Mouse (Mus musculus) mouse trophoblast stem cell (cell line): ENCODE measurements around the gene Mup19.
"Not testable (repeated sequence)": the region's sequence is repeated elsewhere in the genome, so short reads cannot be mapped to it uniquely, and the experiment has no call there.

ENCODE experiments used
- in situ Hi-C, 2 experiments: fragments of 300-500 bp; cut with MseI, MboI; formaldehyde crosslinking; loops; 2 replicates in 1 of 2; 3 replicates in 1 of 2; pipeline ENCODE4 v1.15.1; 2025

The Mup19 gene

DNA sequence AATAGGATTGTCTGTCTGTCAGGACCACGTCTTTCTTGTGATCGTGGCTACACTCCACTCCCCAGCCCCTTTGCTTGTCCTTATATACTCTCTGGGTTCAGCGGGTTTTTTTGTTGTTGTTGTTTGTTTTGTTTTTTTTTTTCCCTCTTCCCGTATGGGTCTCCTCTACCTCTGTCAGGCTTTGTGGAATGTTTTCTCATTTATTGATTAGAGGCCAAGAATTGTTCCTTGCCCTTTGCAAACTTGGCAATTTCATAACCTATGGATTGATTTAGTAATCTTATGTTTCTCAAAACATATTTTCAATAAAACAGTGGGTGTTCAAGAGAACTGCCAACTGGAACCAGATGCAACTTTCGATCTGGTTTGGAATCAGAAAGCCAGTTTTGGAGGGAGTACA lies at the start of gene Mup19:
Gene Mup19 (minus strand): TSS at position 101 of the 400 bp plus-strand sequence.
- in situ Hi-C loops: not testable (repeated sequence)

DNA sequence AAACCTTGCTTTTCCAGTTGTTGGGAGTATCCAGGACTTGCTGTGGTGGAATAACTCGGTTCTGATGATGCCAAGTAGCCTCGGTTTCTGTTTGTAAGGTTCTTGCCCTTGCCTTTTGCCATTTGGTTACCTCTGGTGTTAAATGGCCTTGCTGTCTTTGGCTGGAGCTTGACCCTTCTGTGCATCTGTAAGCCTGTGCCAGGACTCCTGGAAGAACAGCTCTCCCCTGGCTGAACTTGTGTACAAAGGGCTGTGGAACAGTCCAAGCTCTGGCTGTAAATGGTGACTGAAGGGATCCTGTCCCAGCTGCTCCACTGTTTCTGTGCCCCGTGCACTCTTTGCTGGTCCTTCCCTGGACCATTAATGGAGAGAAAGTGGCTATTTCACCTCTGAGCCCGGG lies 47.1 kb upstream of the Mup19 start:
- in situ Hi-C loops: no loop called here

DNA sequence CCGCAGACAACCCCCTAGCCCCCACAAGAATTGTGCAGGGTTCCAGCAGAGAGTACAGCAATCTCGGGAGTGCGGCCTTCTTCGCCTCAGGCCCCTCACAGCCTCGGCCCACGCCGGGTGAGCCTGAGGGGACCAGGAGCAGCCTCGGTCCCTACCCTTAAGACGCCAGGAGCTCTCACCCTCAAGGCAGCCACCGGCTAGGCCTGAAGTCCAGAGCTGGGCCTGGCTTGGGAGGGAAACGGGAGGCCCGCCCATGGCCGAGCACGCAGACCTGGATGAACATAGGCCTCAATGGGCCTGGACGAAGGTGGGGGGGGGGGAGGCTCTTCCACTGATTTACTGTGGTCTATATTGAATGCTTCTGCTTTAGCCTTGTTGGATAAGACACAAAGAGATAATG lies 41.1 kb upstream of the Mup19 start:
- in situ Hi-C loops: no loop called here

DNA sequence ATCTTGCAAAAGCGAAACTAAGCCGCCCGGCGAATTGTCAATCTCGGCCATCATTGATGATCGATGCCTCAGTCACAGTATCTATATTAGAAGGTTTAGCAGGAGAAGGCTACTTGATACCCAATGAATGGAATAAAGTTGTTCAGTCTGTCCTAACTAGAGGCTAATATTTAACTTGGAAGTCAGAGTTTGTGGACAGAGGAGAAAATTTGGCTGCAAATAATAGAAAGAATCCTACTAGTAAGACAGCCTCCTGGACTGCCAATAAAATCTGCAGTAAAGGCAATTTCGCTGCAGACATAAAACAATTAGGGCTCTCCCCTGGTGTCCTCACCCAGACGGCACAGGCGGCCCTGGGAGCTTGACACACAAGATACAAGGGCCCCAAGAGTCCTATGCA lies 40.5 kb upstream of the Mup19 start:
- in situ Hi-C loops: not testable (repeated sequence)

DNA sequence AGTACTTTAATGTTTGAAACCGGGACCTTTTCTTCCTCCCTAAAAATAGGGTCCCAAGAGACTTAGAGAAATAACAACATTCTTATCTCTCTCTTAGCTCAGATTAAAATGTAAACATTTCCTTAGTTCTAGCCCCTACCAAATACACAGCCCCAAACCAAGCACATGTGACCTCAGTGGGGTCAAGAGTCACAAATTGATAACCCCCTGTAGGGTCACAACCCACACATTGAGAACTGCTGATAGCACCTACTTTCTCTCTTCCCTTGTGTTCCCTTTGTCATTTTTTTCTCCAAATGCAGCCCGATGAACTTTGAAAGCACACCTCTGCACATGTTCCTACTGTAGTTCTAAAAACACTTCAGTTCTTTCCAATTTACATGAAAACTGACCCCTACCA lies 33.5 kb upstream of the Mup19 start:
- in situ Hi-C loops: no loop called here

DNA sequence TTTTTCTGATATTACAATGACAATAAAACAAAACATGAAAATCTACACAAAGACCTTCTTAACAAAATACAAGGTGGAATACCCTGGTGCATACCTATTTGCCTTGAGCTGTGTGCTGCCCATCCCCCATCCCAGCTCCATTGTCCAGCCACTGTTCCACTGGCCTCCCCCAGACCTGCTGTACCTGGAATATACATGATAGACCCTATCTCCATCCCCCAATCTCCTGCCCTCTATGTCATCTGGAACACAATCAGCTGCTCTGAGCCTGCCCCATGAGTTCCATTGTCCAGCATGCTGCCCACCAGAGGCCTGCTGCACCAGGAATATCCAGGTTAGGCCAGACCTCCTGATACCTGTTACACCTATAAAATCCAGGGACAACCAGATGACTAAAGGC lies 31.4 kb upstream of the Mup19 start:
- in situ Hi-C loops: no loop called here

DNA sequence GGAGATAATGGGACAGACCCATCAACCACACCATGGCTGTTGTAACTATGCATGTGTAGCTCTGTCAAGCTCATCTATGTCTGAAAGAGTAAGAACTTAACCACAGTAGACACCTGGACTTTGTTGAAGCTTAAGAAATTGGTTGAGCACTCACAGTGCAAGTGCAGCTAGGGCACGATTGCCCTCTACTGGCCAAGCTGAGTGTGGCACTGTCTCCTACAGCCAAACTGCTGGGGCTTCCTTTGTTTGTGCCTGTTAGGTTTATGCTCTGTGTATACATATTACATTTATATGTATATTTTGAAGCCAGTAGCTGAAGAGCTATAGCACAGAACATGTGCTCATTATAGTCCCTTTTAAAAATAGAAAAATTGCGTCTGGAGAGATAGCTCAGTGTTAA lies 29.1 kb upstream of the Mup19 start:
- in situ Hi-C loops: not testable (repeated sequence)

DNA sequence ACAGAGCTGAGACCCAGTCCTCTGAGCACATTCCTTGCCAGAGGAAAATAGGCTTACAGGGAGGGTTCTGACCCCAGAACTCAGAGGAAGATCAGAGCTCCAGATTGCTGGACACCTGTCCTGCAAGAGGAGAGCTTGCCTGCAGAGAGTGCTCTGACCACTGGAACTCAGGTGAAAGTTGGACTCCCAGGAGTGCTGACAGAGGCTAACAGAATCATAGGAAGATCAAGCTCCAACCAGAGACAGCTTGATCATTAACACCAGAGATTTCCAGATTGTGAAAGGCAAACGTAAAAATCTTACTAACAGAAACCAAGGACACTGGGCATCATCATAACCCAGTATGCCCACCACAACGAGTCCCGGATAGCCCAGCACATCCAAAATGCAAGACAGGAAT lies 26.9 kb upstream of the Mup19 start:
- in situ Hi-C loops: not testable (repeated sequence)

DNA sequence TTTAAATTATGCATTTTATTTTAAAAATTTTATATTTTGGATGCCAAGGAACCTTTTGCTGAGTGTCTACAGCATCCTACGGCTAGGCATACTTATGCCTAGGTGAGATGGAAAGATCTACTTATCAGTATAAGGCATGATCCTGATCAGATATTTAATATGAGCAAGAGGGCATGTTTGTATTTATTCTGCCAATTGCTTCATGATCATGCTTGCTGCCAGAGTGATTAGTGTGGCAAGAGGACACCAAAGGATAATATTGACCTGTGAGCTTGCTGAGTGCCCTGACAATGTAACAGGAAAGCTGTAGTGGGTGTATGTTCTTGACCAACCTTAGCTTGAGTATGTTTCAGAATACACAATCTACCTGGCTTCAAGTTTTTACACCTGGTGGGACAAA lies 7.6 kb upstream of the Mup19 start:
- in situ Hi-C loops: not testable (repeated sequence)

DNA sequence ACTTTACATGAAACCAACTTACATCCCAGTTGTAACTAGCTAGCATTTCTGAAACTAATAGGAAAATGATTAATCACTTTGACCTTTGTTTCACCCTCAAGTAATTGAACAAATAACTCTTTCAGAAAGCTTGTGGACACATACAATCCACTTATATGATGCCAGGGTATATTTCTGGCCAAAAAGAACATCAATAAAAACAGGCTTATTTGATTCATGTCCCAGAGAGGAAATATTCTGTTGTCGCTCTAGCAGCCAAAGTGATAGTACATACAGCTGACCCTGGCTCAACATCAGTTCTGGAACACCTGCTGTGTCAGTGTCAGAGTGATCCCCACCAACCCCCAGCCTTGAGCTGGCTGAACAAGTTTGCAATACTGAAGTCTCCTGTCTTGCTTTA lies 2.2 kb upstream of the Mup19 start:
- in situ Hi-C loops: not testable (repeated sequence)
